In the genomic region with DNA sequence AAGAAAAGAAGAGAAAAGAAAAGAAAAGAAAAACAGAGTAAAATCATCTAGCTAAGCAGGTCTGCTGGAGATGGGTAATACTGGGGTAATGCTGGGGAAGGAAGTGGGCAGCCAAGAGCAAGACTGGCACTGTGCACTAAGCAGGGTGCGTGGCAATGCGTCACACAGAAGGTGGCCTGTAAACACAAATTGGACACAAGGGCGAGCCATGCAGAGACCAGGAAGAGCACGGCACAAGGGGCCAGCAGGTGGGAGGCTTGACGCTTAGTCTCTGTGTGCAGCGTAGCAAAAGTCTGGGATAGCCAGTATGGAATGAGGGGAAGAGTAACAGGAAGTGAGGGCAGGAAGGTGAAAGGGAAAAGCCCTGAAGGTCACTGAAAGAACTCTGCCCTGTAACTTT, we compare ENCODE assay signal across 9 mouse cellular contexts. TPM values are rescaled to one million over a fixed set of nuclear protein-coding genes. Genes with fewer than 3 reads are reported as not detected.
A peak's percentile ranks its signal among the peaks of the same experiment; 100 is the strongest.
DNase-seq lines count a peak whose midpoint lies in the region; ATAC-seq and TF ChIP-seq lines count a peak whose summit lies in the region.
"Had no signal": no experiment of that assay in that cellular context is flagged by ENCODE, and none has a peak within 500 bp of the region (broad histone marks: within the 10 kb centered on the region; RNA-seq: fewer than 3 reads in every experiment).

No protein-coding gene starts in this region.

- no peaks in the 10 kb centered on the region for H3K27me3 ChIP-seq in hindbrain, embryonic 16.5 days (replicated peaks; ENCODE audit: control insufficient read depth, insufficient read depth, low read length)
- no peaks in the 10 kb centered on the region for H3K27me3 ChIP-seq in neural tube, embryonic 13.5 days
- H3K27me3 ChIP-seq: lung, embryonic 15.5 days had no signal

- intact Hi-C loops in left cerebral cortex, adult 2 months (cut with DNase I), result loop anchor here (2.0 kb wide), 1 partner anchor 53 kb away; no protein-coding TSS in a partner anchor

- peaks cover 14% of the 10 kb centered on the region for H3K4me1 ChIP-seq in brown adipose tissue, adult 24 weeks (ENCODE audit: control insufficient read depth, insufficient read depth, insufficient read length, low read length)
- peaks cover 52% of the 10 kb centered on the region for H3K4me1 ChIP-seq in hindbrain, embryonic 16.5 days (ENCODE audit: control insufficient read depth, insufficient read depth, low read depth, low read length)
- peaks cover 85% of the 10 kb centered on the region for H3K4me1 ChIP-seq in neural tube, embryonic 13.5 days (replicated peaks)

- peak; percentile 12; the same call in 1 of the 2 replicates for ATAC-seq in hindbrain, embryonic 16.5 days
- no peak; the same call in 1 of the 2 replicates for ATAC-seq in neural tube, embryonic 13.5 days (ENCODE audit: low read depth)

- 15% methylated on average over 6 of the region's 6 CpGs for WGBS in hindbrain, embryonic 16.5 days
- 27% methylated on average over 6 of the region's 6 CpGs for WGBS in neural tube, embryonic 13.5 days

- peak overlapping the region; percentile 43 for H3K9ac ChIP-seq in hindbrain, embryonic 16.5 days (ENCODE audit: low read depth, low read length)
- peak overlapping the region; percentile 45; the same call in 1 of the 2 replicates for H3K9ac ChIP-seq in neural tube, embryonic 13.5 days
- H3K9ac ChIP-seq: lung, embryonic 15.5 days had no signal

- no peaks in the 10 kb centered on the region for H3K9me3 ChIP-seq in hindbrain, embryonic 16.5 days (ENCODE audit: control insufficient read depth, low read length)
- no peaks in the 10 kb centered on the region for H3K9me3 ChIP-seq in neural tube, embryonic 13.5 days
- H3K9me3 ChIP-seq: lung, embryonic 15.5 days had no signal

- no peak for TF ChIP-seq CTCF in left cerebral cortex, adult 2 months (IDR thresholded peaks at IDR 0.05)

- no peaks in the 10 kb centered on the region for H3K36me3 ChIP-seq in hindbrain, embryonic 16.5 days (ENCODE audit: control insufficient read depth, insufficient read depth, low read length)
- H3K36me3 ChIP-seq in neural tube, embryonic 13.5 days, result no peaks in the 10 kb centered on the region
- H3K36me3 ChIP-seq: lung, embryonic 15.5 days had no signal

- no peak for DNase-seq in left cerebral cortex, adult 2 months (ENCODE audit: extremely low spot score in 1 of 2, low spot score in 2 of 2)
- no peak for DNase-seq in left cerebral cortex, adult 8-10 months (ENCODE audit: low spot score in 2 of 2)
- DNase-seq in left cerebral cortex, adult 9 months (ENCODE audit: low spot score in 2 of 2), result no peak
- no peak for DNase-seq in left cerebral cortex, adult 18-20 months (ENCODE audit: low spot score in 2 of 2)
- no peak for DNase-seq in left cerebral cortex, adult 11 months (ENCODE audit: low spot score)

- H3K27ac ChIP-seq in left cerebral cortex, adult 2 months, result peak overlapping the region; percentile 63
- H3K27ac ChIP-seq in brown adipose tissue, adult 24 weeks (replicated peaks; ENCODE audit: low read depth, low read length), result 0 out of 2 replicates have a peak overlapping the region, but pooled peaks have one; percentile 20
- peak overlapping the region; percentile 44; the same call in 1 of the 2 replicates for H3K27ac ChIP-seq in hindbrain, embryonic 16.5 days (ENCODE audit: low read depth, low read length)
- H3K27ac ChIP-seq in neural tube, embryonic 13.5 days (replicated peaks), result peak overlapping the region; percentile 18; the same call in 1 of the 2 replicates
- H3K27ac ChIP-seq: lung, embryonic 15.5 days had no signal

- peak overlapping the region; percentile 48 for H3K4me2 ChIP-seq in hindbrain, embryonic 16.5 days (ENCODE audit: low read length)
- H3K4me2 ChIP-seq in neural tube, embryonic 13.5 days, result peak overlapping the region; percentile 45
- H3K4me2 ChIP-seq: lung, embryonic 15.5 days had no signal

- peak overlapping the region; percentile 8; the same call in 1 of the 2 replicates for H3K4me3 ChIP-seq in left cerebral cortex, adult 2 months
- H3K4me3 ChIP-seq in brown adipose tissue, adult 24 weeks (ENCODE audit: insufficient read depth, low read depth, low read length), result peak overlapping the region; percentile 4; the same call in 1 of the 2 replicates
- peak overlapping the region; percentile 8; the same call in 1 of the 2 replicates for H3K4me3 ChIP-seq in hindbrain, embryonic 16.5 days (ENCODE audit: low read length)
- 0 out of 2 replicates have a peak overlapping the region, but pooled peaks have one; percentile 4 for H3K4me3 ChIP-seq in neural tube, embryonic 13.5 days
- H3K4me3 ChIP-seq: lung, embryonic 15.5 days had no signal

RNA-seq across cellular contexts. Expression of gene Arhgap21, which starts 6.9 kb away (rescaled TPM):
- total RNA-seq in left cerebral cortex, adult 2 months (2021), result 100 to 1,000 TPM; 299 to 304 TPM
- total RNA-seq in left cerebral cortex, adult 8-10 months (2022), result 100 to 1,000 TPM; 218 to 248 (median 233) TPM
- polyA plus RNA-seq in brown adipose tissue, adult 24 weeks (2012; ENCODE audit: insufficient read depth, insufficient read length, missing spikeins), result 17.9 and 27.0 TPM in 2 replicates
- polyA plus RNA-seq in hindbrain, embryonic 16.5 days (2015; fragmentation: Nextera tagmentation; extraction: Ambion mirVana), result 24.7 and 30.3 TPM in 2 replicates
- polyA plus RNA-seq in neural tube, embryonic 13.5 days (2015; fragmentation: Nextera tagmentation; extraction: Ambion mirVana), result 33.9 and 34.9 TPM in 2 replicates
- total RNA-seq in left cerebral cortex, adult 18-20 months (2021), result 100 to 1,000 TPM; 263 to 268 TPM
